Mouse (Mus musculus) layer of hippocampus, postnatal 10 days (tissue): ENCODE results near the gene Tnni3. TPM values are rescaled to one million over a fixed set of nuclear protein-coding genes. Genes with fewer than 3 reads are reported as not detected.

ENCODE experiments used
- DNase-seq, 2 experiments: peaks; one replicate each; pipeline ENCODE4 v3.0.0; 2021; ENCODE audit warnings: low spot score in 2 of 2
- total RNA-seq, 2 experiments: library from RNA; stranded (reverse); gene quantifications; 2 replicates each; pipeline ENCODE4 v1.2.3; 2021

Tnni3 gene
- total RNA-seq, 2 experiments from 2014 or later = 0.94 to 2.0 TPM

DNA sequence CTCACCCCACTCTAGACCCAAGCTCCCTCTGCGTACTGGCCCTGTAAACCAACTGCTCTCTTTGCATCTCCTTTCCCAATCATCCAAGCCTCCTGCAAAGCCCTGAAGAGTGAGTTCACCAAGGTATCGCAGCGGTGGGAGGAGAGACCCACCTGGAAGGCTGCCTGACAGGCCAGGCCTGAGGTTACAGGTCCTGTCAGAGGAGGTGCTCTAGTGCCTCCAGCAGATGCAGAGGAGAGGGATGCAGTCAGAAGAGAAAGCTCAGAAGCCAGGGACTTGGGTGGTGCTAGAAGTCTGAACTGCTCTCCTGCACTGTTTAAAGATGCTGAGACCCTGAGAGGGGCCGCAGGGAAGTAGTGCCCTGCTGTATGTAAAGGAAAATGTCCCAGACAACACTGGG lies 25.0 kb downstream of the Tnni3 start:
- DNase-seq = no peak

- DNase-seq = peak in 1 of 2 experiments; percentile 46
Observed at GRCm38 (mm10) chr7:4498251-4498650, 25.8 kb downstream of the Tnni3 start.

GRCm38 (mm10) chr7:4497271-4497903 lies 26.6 kb downstream of the Tnni3 start:
- no peak for DNase-seq

DNA sequence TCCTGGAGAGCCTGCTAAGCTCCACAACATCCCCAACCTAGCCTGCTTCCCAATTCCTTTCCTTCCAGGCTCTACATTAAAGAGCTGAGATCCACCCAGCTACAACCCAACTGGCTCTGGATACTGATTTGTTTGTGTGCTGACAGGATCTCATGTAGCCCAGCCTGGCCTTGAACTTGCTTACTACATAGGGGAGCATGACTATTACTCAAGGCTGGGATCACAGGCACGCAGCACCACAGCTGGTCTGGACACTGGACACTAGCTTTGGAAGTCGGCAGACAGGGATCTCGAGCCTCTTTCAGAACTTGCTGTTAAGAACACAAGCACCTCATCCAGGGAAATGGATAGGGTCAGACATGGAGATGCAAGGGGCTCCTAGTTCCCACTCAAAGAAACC lies 27.6 kb downstream of the Tnni3 start:
- DNase-seq = no peak

- no peak for DNase-seq
Observed at GRCm38 (mm10) chr7:4493991-4494390, 30.0 kb downstream of the Tnni3 start.

- DNase-seq = no peak
Observed at GRCm38 (mm10) chr7:4492284-4493224, 31.5 kb downstream of the Tnni3 start.

DNA sequence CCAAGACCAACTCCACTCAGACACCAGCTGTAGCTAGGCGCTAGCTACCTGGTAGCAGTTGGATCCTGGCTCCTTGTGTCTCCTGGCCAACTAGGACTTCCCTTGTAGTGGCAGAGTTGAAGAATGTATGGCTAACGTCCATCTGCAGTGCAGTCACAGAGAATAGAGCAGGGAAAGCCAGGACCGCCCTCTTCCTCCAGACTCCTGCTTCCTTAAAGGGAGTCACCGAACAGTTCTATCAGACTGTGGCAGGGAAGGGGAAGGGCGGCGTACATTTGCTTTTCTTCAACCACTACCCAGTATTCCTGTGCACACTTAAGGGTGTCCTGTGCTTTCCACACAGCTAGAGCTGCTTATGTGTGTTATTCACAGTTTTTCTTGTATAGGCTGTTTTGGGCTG lies 32.7 kb downstream of the Tnni3 start:
- DNase-seq = no peak

DNA sequence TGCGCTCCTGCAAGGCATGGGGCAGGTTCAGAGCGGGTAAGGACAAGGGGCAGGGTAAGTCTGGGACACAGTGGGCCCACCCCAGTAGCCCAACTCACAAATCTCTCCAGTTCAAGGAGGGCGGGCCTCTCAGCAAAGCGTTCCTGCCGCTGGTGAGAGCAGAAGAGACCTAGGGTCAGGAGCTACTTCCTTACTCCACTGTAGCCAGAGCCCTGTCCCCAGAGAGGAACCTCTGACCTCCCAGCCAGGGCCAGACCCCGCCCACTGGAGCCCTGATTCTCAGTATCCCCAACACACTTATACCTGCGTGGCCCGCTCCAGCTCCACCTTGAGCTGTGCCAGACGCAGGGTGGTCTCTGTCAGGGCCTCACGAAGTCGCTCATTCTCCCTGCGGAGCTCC lies 41.7 kb downstream of the Tnni3 start:
- no peak for DNase-seq

DNA sequence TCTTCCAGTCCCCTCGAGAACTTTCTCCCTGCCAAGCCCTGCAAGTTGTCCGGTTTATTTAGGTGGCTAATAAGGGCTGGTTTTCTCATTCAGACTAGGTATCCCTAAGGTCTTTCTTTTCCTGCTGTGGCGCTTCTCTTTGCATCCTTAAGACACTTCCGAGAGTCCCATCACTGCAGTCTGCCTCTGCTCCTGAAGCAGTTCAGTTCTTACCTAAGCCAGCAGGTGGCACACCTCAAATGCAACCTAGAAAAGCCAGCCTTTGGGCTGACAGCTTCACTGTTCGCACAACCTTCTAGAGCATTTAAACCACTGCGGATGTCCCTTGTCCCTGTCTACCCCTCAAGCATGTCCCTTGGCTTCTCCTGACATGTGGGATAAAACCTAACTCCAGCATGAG lies 44.4 kb downstream of the Tnni3 start:
- DNase-seq = peak; percentile 50

- no peak for DNase-seq
Observed at GRCm38 (mm10) chr7:4478796-4479291, 45.2 kb downstream of the Tnni3 start.

DNA sequence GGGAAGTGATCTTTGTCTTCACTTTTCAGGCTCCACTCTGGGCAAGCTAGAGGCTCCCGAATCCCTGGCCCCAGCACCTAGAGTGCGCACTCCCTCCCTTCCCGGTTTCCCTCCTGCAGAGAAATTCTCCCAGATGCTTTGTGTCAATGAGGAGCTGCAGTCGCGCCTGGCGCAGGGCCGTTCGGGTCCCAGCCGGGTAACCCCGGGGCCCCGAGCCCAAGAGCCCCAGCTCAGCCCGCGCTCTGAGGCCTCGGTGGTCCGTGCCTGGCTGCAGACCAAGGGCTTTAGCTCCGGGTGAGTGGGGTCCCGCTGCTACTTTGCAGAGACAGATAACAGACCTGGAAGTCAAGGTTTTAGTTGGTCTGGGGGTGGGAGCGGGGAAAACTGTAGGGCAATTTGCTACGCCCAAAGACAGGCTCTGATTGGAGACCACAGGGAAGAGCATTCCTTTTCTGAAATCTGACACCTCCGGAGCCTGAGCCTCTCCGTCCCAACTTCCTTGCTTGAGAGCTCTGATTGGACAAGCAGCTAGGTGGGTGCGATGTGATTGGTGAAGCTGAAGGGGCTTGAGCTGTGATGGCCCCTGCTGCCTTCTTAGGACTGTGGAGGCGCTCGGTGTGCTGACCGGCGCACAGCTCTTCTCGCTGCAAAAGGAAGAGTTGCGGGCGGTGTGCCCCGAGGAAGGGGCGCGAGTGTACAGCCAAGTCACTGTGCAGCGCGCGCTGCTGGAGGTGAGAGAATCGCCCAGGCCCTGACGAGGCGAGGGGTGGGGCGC lies 45.8 kb downstream of the Tnni3 start:
- peak; percentile 46 to 69 for DNase-seq

DNA sequence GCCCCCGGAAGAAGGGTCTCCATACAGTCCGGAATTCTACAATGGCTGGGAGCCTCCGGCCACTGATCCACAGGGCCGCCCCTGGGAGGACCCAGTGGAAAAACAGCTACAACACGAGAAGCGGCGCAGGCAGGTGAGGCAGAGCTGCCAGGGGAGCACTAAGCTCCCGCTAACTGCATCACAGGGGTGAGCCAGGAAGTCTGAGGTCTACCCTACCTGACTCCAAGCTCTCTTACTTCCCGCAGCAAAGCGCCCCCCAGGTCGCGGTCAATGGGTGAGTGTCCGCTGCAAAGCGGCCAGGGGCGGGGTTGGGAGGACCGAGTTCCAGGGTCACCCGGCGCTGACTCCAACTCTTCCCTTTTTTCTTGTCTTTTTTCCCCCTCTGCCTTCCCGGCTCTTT lies 50.1 kb downstream of the Tnni3 start:
- no peak for DNase-seq

DNA sequence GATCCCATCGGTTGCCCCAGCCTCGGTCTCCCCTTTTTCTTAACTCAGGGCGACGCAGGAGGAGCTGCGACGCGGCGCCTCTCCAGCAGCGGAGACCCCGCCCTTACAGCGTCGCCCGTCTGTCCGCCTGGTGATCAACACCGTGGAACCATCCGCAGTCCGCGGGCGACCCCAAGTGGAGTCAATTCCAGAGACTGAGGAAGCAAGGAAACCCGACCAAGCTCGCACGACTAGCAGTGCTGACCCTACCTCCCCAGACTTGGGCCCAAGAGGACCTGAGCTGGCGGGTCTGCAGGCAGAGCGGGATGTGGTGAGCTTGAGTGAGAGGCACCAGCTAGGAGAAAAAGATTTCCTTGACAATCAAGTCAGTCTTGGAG lies 52.9 kb downstream of the Tnni3 start:
- DNase-seq = peak; percentile 89 to 93

DNA sequence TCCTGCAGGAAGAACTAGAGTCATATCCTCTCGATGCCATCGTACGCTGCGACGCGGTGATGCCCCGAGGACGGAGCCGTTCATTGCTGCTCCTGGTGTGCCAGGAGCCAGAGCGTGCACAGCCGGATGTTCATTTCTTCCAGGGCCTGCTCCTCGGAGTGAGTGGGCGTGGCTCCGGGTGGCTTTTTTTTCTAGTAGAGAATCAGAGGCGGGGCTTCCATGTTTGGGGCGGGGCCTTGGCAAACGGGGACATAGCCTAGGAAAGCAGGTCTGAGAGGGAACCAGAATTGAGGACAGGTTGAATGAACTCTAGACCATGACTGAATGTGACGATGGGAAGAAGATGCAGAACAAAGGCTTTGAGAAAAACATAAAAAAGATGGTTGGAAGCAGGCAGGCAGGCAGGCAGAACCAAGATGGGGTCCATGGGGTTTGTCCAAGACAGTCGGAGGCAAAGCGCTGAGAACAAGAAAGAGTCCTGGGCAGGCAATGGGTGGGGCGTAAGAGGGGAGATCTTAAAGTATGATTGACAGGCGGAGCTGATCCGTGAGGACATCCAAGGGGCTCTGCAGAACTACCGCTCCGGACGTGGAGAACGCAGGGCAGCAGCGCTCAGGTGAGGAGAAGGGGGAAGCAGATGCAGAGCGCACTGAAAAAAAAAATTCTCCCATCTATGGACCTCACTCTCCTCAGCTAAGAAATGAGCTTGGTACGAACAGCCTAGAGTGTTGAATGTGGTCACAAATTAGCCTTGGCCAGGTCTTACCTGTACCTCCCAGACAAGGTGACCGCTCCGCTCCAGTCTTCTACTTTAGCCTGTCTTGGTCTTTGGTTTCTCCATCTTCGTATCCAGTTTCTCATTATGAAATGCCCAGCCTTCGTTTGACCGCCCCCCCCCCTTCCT lies 53.5 kb downstream of the Tnni3 start:
- DNase-seq = peak; percentile 42 to 60

Other genes with a start within 250 kb of the Tnni3 start
- gene Ncr1, start 186.5 kb downstream of the Tnni3 start, total RNA-seq = not detected
- gene Gp6, start 126.5 kb downstream of the Tnni3 start, total RNA-seq = under 1 TPM in 1 of 2 experiments, not detected in 1; 0.07 TPM
- gene Rdh13, start 78.6 kb downstream of the Tnni3 start, total RNA-seq = 10 to 100 TPM; 33.6 to 40.1 TPM
- gene Eps8l1, start 63.6 kb downstream of the Tnni3 start, total RNA-seq = 1 to 10 TPM; 3.2 to 4.9 TPM
- gene Ppp1r12c, start 22.5 kb downstream of the Tnni3 start, total RNA-seq = 100 to 1,000 TPM; 114 to 125 TPM
- 1 to 10 TPM; 2.0 to 2.9 TPM for gene Tnnt1, start 7.8 kb downstream of the Tnni3 start, total RNA-seq
- 1 to 10 TPM; 1.2 to 1.4 TPM for gene Dnaaf3, start 8.2 kb upstream of the Tnni3 start, total RNA-seq
- gene Syt5, start 23.3 kb upstream of the Tnni3 start, total RNA-seq = 100 to 1,000 TPM; 203 to 205 TPM
- 1 to 10 TPM; 1.1 TPM for gene Ptprh, start 79.8 kb upstream of the Tnni3 start, total RNA-seq
- gene Tmem86b, start 107.2 kb upstream of the Tnni3 start, total RNA-seq = 10 to 100 TPM; 13.9 to 18.5 TPM
- 100 to 1,000 TPM; 112 to 121 TPM for gene Ppp6r1, start 134.8 kb upstream of the Tnni3 start, total RNA-seq
- 10 to 100 TPM; 93.2 to 97.2 TPM for gene Hspbp1, start 160.8 kb upstream of the Tnni3 start, total RNA-seq
- gene Brsk1, start 166.4 kb upstream of the Tnni3 start, total RNA-seq = 100 to 1,000 TPM; 280 to 313 TPM
- gene Tmem150b, start 201.0 kb upstream of the Tnni3 start, total RNA-seq = not detected
- 10 to 100 TPM; 43.5 to 45.9 TPM for gene Kmt5c, start 215.9 kb upstream of the Tnni3 start, total RNA-seq
- gene Cox6b2, start 228.9 kb upstream of the Tnni3 start, total RNA-seq = 1 to 10 TPM; 6.5 to 9.8 TPM
- not detected for gene Fam71e2, start 247.1 kb upstream of the Tnni3 start, total RNA-seq